Mouse (Mus musculus) megakaryocyte, embryonic 14.5 days (primary cell): ENCODE measurements at regions not wholly inside any gene's neighbourhood (a gene's known extent, or its start where the extent isn't known, plus 50 kb on each side); places are given as distances from the start of the nearest gene placed in this dataset.

Experiments
- FLI1 ChIP-seq: IDR thresholded peaks from 2 replicates; pipeline ENCODE4 v1.6.1; 2012; ENCODE audit warnings: low read length, inconsistent platforms, mixed read lengths
- GATA1 ChIP-seq: IDR thresholded peaks from 3 replicates; pipeline ENCODE4 v1.6.1; 2012; ENCODE audit warnings: mixed read lengths, low read length, inconsistent platforms, borderline replicate concordance

GRCm38 (mm10) chr2:108980921-108981320, 299.6 kb upstream of the Kif18a start:
- TF ChIP-seq GATA1 (no peak), FLI1 (no peak)
